Mouse (Mus musculus) megakaryocyte progenitor cell, adult 5-6 weeks (primary cell): ENCODE results near the gene Cdh4. TPM values are rescaled to one million over a fixed set of nuclear protein-coding genes. Genes with fewer than 3 reads are reported as not detected.

Experiments used
- ATAC-seq: replicated peaks from 2 replicates; pipeline ENCODE4 v1.8.0; 2016; ENCODE audit warnings: mild to moderate bottlenecking, moderate TSS enrichment, inconsistent platforms; ENCODE audit not compliant: poor library complexity
- total RNA-seq, 2 experiments: library from RNA; stranded (forward) in 1 of 2; stranded (reverse) in 1 of 2; fragments of 157-497, 149-512 nt in 1 of 2; fragments of 200-1000 nt in 1 of 2; gene quantifications; 2 replicates each; pipeline versions ENCODE4 v1.2.3 to v1.2.4; 2015 to 2017

Gene Cdh4
- total RNA-seq, 2 experiments from 2014 or later, result not detected

DNA sequence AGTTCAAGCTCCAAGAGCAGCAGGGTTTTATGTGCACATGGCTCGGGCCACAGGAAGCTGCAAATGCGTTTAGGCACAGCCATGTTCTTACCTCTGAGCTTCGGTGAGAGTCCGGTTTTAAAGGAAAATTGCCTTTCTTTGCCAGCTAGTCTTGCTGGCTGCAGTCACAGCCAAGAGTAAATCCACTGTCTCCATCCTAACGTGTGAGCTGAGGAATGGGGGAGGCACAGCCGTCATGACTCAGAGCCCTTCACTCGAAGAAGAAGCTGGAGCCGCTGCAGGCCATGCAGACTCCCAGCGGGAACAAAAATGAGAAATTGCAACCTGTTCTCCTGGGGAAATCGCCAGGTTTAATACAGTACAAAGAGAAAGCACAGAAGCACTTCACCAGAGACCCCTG is 395.0 kb downstream of the Cdh4 start:
- ATAC-seq, result no peak

DNA sequence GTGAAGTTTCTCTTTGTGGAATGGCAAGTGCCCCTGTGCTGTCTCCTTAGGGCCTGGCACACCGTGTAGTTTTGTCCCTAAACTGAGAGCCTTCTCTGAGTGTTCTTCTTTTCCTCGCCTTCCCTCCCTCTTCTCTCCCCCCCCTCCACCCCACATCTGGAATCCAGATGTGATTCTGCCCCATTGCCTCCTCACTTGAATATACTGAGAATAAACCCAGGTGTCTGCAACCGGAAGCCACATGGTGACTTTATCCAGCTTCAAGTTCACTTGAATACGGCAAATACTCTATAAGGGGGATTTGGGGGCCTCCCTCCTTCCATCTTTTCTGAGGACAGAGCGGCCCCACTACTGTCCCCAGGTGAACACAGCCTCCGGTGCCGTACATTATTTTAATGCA is 395.8 kb downstream of the Cdh4 start:
- no peak for ATAC-seq

DNA sequence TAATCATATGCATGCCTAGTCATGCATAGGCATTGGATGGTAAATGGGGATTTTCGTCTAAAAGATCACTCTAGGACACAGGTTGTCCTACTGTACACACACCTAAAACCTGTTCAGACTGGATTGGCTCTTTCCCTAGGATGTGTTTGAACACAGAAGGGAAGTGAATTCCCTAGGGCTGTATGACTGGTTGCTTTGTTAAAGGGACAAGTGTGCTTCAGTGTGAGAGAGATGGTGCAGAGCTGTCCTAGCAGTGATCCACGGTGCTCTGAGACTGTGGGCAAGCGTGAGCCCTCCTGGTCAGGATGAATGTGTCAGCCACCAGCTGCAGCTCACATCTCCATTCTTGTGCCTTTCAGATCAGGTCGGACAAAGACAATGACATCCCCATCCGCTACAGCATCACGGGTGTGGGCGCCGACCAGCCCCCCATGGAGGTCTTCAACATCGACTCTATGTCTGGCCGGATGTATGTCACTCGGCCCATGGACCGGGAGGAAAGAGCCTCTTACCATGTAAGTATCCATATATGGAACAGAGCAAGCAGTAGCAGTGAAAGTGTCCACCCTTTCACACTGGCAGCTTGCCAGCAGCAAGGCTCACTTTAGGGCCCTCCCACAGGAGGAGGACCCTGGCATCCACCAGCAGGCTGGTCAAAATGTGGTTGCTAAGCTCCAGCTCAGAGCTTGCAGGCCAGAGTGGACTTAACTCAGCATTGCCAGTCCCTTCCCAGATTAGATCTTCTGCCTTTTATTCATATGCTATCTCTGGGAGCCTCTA is 400.6 kb downstream of the Cdh4 start:
- ATAC-seq, result no peak

DNA sequence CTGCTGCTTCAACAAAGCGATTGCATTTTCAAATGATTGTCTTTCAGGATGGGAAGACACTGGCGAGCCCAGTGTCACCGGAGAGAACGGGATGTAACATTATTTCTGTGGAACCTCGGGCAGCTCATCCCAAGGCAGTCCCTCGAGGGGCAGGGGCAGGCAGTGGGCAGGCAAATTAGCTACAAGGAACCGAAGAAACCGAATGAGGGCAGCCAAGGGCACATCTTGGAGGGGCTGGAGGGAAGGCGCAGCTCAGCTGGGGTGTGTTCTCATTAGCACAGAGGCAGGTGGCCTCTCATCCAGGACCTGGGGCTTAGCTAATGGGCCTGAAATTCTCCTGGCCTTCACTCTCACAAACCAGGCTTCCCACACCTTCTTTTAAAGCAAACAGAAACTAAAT is 407.5 kb downstream of the Cdh4 start:
- no peak for ATAC-seq

DNA sequence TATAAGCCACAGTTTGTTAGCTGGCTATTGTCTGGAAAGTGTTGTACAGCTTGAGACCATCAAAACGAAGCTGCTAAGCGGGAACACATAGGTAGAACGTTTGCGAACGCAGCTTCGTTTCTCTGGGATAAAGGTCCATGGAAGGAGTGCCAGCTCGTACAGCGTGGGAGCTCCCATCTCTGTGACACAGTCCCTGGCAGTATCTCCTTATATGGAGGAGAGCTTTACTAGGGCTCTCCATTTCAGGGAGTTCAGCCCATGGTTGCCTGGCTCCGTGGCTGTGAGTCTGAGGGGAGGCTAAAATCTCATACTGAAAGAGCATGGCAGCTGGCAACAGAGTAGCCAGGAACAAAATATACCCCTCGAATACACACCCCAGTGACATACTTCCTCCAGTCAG is 409.9 kb downstream of the Cdh4 start:
- no peak for ATAC-seq

DNA sequence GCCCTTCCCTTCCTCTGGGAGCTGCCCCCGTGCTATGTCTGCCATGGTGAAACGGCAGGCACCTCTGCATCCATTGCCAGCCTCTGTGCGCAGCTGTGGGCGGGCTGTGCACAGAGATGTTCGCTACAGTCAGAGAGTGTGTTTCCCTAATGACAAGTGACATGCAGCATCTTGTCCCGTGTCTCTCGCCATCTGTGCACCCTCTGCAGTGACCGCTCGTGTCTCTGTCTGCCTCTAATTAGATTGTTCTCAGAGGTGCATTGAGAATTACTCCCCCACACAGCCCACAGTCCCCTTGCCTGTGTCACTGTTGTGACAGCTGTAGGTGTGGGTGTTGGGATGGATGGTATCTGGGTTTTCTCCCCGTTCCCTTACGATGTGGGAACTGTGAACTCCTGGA is 410.6 kb downstream of the Cdh4 start:
- no peak for ATAC-seq

DNA sequence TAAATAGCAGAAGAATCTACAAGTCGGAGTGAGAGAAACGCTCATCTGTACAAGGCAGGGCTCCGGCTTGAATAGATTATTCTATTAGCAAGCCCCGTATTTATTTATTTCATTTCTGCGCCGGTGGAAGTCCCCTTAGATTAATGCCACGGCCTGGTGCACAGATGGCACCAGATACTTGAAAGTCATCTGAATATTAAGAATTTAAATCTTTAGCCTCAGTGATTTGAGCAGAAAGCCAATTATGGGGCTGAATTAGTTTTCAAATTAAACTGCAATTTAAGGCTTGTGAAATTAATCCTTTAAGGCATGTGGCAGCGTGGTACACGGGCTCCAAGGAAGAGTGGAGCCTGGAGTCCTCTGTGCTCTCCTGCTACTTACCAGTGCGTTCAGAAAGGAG is 411.7 kb downstream of the Cdh4 start:
- ATAC-seq, result no peak

DNA sequence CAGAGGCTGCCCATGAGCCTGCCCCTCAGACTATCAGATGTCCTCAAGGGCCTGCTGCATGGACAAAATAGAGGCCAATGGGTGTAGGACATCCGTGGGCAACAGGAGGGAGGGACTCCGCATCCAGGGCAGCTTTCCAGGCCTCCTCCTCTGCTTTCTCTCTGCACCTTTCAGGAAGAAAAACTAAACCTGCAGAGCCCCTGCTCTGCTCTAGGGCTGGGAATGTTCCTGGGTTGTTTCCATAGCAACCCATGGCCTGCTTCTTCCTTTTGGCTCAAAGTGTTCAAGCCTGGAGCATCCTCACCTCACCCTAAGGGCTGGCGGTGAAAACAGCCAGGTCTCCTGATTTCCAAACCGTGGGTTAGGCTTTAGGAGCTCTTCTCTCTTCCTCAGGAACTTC is 414.9 kb downstream of the Cdh4 start:
- no peak for ATAC-seq

DNA sequence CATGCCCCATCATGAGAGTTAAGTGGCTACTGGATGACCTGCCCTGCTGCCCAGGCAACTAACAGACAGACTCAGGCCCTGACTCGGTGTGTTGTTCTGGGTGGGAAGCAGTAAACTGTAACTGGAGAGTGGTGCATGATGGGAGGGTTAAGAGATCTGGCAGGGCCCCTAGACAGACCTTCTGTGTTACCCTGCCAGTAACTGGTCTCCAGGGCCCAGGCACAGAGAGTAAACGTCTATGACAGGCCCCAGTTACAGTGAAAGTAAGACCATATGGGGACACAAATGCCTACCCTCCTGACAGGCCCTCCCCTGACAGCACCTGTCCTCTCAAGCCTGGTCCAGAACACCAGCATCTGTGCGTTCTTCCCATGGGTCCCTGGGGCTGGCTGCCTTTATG is 420.4 kb downstream of the Cdh4 start:
- ATAC-seq, result no peak

DNA sequence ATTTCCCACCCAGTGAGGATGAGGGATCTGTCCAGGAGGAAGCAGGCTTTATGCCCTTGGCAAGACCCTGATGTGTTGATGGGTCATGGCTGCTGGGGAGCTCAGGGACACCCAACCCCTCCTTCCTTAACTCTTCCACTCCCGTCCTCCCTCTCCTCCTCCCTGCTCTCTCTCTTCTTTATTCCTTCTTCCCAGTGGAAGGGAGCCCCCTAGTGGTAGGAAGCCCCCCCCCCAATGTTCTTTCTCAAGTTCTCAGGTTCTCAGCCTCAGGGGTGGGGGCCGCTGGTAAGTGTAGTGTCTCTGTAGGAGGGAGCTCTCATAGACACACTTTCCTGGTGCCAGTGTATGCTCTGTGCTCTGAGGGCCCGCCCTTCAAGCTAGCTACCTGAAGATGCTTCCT is 421.0 kb downstream of the Cdh4 start:
- ATAC-seq, result no peak

DNA sequence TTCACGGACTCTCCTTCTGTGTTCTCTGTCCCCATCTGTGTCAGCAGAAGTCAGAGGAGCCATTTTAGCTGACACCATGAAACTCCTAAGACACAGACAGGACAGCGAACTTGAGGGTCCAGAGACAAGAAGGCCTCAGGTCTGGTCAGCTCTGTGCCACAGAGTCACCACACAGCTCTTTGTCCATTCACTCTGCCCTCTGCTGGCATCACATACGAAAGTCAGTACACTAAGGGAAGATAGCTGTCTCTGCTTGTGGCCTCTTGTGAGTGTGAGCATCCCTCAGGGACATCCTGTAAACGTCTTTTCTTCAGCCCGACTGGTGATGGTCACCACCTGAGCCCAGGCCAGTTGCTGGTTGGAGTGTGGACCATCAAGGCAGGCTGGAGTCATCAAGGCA is 422.9 kb downstream of the Cdh4 start:
- no peak for ATAC-seq

DNA sequence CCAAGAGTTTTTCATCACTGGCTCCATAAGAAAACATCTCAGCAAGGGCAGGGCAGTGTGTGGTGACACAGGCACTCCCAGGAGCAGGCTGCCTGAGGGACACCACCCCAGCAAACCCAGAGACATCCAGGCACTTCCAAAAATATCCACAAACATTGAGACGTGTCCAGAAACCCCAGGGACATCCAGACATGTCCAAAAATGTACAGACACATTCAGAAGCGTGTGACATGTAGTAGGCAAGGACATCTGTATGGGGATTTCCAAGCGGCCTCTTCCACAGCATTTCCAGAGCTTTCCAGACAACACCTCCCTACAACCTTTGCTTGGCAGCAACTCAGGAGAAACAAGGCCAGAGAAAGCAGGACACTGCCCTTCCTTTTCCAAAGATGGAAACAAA is 425.4 kb downstream of the Cdh4 start:
- ATAC-seq, result no peak

DNA sequence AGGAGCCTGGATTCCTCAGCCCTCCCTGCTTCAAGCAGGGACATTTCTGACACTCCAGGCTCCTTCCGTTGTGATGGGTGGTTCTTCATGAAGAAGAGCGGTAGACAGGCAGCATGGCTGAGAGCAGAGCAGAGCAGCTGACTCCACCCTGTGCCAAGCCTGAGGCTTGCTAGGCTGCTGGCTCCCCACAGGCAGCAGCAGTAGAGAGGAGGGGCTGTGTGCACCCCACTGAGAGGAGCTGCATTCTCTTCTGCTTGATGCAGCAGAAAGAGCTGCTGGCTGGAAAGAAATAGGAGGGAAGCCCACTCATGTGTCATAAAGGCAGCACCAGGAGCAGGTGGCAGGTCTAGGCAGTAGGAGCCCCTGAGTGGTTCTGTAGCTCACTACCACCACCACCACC is 427.6 kb downstream of the Cdh4 start:
- no peak for ATAC-seq

DNA sequence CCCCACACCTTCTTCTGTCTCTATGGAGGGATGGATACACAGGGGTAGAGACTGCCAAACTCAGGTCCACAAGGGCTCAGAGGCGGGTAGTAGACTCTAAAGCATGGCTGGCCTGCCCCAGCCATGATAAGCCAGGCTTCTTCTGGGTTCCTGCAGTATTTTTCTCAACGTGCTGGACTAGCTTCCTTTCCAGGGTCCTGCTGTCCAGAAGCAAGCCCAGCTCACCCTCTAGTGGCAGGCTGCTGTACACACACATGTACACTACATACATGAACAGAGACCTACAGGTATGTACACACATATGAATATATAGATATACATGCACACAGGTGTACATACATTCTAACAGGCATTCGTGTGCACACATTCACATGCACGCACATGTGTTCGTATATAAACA is 430.5 kb downstream of the Cdh4 start:
- 0 out of 2 replicates have a peak, but pooled peaks have one; percentile 23 for ATAC-seq

DNA sequence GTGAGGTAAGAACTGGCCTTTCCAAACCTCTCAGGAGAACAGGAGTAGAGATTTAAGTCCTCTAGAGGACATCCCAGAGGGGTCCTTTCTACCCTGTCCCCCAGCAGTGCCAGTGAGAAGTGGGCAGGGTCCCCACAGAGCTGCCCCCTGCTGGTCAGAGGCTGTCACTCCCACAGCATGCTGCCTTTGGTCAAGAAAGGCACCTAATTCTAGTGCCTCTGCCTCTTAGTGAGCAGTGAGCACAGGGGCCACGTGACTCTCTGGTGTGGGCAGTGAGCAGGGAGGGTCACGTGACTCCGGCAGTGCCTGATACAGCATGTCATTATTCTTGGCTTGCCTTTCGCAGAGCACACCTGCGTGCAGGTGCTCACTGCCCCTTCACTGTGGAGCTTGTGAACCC is 431.1 kb downstream of the Cdh4 start:
- peak; percentile 46 for ATAC-seq

DNA sequence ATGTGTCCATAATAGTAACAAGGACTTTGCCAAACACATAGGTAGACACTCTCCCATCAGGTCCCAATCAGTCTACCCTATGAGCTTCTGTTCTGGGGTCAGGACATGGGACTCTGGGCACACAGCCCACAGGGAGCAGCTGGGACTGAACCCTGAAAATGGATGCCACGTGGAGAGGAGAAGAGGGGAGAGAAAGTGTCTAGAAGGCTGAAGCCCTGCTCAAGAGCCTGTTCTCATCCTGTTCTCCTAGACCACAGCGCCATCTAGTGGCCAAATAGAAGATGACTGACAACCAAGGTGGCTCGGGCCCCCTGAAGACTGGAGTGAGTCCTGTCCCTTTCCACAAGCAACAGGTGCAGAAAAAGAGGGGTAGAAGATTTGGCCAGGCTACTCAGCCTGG is 432.9 kb downstream of the Cdh4 start:
- ATAC-seq, result peak; percentile 70

DNA sequence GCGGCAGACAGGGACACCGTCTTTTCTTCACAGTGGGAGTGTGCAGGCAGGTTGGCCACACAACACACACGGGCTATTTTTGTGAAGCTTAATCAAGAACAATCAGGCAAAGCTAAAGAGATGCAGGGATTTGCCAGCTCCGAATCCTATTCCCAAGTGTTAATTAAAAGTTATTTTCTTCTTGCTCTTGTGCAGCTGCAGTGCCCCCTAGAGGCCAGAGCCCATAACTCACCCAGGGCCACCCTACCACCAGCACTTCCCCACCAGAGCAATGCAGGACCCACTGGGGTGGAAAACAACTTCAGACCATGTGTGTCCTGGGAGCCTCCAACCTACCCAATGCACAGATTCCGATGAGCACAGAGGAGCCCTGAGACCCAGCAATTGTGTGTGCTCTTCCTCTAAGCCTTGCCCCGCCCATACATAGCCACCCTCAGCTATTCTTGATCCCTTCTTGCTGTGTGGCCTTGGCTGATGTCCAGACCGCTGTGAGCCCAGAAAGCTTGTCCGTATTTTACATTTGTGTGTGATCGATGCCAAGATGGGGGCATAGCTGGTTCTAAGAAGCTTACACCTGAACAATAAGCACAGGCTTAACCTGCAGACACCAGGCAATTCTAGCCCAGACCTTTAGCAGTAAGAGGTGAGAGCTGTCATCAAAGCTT is 435.5 kb downstream of the Cdh4 start:
- ATAC-seq, result peak; percentile 68

DNA sequence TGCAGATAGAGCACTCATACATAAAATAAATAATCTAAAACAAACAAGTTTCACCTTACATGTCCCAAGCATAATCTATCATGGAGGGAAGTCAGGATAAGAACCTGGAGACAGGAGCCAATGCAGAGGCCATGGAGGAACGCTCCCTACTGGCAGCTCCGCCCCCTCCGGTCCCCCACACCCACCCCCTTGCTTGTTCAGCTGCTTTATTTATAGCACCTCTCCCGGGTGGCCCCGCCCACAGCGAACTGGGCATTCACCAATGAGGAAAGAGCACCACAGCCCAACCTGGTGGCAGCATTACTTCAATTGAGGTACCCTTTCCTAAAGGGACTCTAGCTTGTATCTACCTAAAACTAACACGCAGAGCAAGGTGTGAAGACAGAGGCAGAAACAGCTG is 442.3 kb downstream of the Cdh4 start:
- peak; percentile 31; the same call in 1 of the 2 replicates for ATAC-seq

DNA sequence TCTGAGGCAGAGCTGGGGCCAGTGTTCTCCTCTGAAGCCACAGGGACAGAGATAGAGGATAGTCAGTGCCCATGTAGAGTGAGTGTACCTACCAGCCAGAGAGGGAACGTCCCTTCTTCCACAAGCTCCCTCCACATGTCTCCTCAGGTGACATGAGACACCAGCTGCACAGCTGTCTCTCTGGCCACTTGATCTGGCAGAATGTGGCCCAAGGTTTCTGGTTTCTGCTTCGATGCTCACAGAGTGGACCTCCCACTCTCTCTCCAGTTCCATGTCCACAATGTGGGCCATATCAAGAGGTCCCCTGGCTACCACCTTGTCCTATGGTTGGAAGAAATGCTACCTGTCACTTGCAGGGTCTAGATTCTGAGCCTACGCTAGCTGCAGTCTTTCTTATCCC is 448.8 kb downstream of the Cdh4 start:
- no peak for ATAC-seq

DNA sequence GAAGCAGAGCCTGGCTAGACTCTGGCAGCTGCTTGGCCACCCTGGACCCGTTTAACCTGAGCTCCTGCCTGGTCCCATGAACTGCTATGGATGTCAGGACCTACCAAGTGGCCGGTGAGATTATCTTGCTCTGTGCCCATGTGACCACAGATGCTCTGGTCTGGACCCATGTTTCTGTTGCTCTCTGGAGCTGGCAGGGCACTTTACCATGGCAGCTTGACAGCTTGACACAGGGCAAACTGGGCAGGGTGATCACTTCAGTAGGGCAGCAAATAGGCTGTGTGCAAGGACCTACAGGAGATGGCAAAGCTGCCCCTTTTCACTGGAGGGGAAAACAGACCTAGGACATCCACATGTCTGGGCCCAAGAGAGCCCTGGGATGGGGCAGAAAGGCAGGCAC is 454.7 kb downstream of the Cdh4 start:
- ATAC-seq, result no peak

DNA sequence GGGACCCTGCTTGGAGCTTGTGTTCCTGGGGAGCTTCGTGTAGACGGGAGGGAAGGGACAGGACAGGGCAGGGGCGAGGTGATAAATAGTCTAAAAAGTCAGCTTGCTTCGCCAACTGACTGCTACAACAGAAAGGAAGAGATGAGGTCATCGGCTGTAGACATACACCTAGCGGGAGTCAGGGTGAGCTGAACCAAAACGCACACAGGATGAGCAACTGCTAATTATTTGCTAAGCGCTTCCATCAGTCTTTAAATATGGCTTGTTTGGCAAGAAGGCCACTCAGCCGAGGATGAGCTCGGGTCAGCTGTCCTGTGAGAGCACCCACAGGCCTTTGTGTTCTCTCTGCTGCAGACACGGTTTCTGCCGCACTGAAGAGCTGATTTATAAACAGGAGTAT is 470.7 kb downstream of the Cdh4 start:
- no peak for ATAC-seq

DNA sequence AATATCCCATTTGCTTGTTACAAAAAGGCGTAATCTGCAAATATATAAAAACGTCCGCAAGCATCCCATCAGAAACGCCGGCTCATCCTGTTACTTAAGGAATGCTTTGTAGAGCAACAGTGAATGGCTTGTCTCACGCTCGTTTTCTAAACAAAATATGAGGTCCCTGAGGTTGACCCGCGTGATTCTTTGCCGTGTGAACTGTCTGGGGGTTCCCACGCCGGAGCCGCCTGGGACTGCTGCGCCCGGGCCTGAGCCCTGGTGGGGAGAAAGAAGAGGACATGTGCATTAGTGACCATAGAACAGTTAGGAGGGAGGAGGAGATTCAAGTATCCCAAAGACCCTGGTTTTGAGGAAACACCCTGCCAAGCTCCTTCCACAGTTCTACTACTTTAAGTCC is 471.1 kb downstream of the Cdh4 start:
- no peak for ATAC-seq

DNA sequence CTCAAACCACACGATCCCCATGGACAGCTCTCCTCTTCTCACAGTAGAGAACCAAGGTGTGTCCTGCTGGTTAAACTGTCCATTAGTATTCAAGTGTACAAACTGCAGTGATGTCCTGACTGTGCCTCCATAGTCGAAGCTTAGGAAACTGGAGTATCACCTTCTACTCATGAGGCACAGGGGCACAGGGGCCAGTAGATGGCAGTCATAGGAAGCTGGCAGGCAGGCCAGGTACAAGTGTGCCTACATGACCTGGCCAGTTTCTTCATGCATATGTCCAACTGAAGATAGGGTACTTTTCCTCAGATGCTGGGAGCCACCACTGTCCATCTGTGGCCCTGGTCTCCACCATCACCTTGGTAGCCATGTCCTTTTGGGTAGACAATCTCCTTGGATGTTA is 472.0 kb downstream of the Cdh4 start:
- ATAC-seq, result no peak
